Mouse (Mus musculus) megakaryocyte, adult 5-6 weeks (primary cell): ENCODE data around the gene Selenbp1. TPM values are rescaled to one million over a fixed set of nuclear protein-coding genes. Genes with fewer than 3 reads are reported as not detected.
"Not testable (repeated sequence)": the region's sequence is repeated elsewhere in the genome, so short reads cannot be mapped to it uniquely, and the experiment has no call there.

ENCODE experiments used
- ATAC-seq: 2 replicates; pipeline ENCODE4 v1.8.0; 2016; ENCODE audit warnings: mild to moderate bottlenecking, inconsistent platforms; ENCODE audit not compliant: poor library complexity, severe bottlenecking
- total RNA-seq, 2 experiments: library from RNA; stranded (forward) in 1 of 2; stranded (reverse) in 1 of 2; fragments of 153-499, 151-499 nt in 1 of 2; fragments of 221-1000, 200-1000 nt in 1 of 2; gene quantifications; 2 replicates each; pipeline versions ENCODE4 v1.2.3 to v1.2.4; 2015 to 2017

The Selenbp1 gene
- total RNA-seq, 2 experiments from 2014 or later, result 22.8 to 27.9 TPM

- not testable (repeated sequence) for ATAC-seq
These were observed 1.3 kb upstream of the Selenbp1 start for GRCm38 (mm10) chr3:94931427-94932082.

GRCm38 (mm10) chr3:94932279-94932678, 577 bp upstream of the Selenbp1 start:
- not testable (repeated sequence) for ATAC-seq

- ATAC-seq, result not testable (repeated sequence)
These were observed 748 bp downstream of the Selenbp1 start for GRCm38 (mm10) chr3:94933604-94934003.

GRCm38 (mm10) chr3:94934564-94934963, 1.7 kb downstream of the Selenbp1 start:
- not testable (repeated sequence) for ATAC-seq

GRCm38 (mm10) chr3:94935332-94935731, 2.5 kb downstream of the Selenbp1 start:
- ATAC-seq, result not testable (repeated sequence)

- not testable (repeated sequence) for ATAC-seq
These were observed 3.3 kb downstream of the Selenbp1 start for GRCm38 (mm10) chr3:94936147-94936546.

GRCm38 (mm10) chr3:94937194-94937593, 4.3 kb downstream of the Selenbp1 start:
- ATAC-seq, result not testable (repeated sequence)

- ATAC-seq, result not testable (repeated sequence)
These were observed 7.2 kb downstream of the Selenbp1 start for GRCm38 (mm10) chr3:94940033-94940432.

- peak; percentile 52 for ATAC-seq
These were observed 9.5 kb downstream of the Selenbp1 start for GRCm38 (mm10) chr3:94942211-94942967.

GRCm38 (mm10) chr3:94943706-94944105, 10.8 kb downstream of the Selenbp1 start:
- peak; percentile 71 for ATAC-seq

GRCm38 (mm10) chr3:94948066-94948614, 15.3 kb downstream of the Selenbp1 start:
- 0 out of 2 replicates have a peak, but pooled peaks have one; percentile 28 for ATAC-seq

GRCm38 (mm10) chr3:94949645-94950044, 16.8 kb downstream of the Selenbp1 start:
- no peak for ATAC-seq

GRCm38 (mm10) chr3:94952806-94953205, 19.9 kb downstream of the Selenbp1 start:
- peak; percentile 47 for ATAC-seq

GRCm38 (mm10) chr3:94953384-94953763, 20.5 kb downstream of the Selenbp1 start:
- no peak for ATAC-seq

GRCm38 (mm10) chr3:94953764-94954616, 21.1 kb downstream of the Selenbp1 start, which contains the start of gene Rfx5:
TSS of gene Rfx5 (plus strand) at chr3:94954075.
- ATAC-seq, result peak; percentile 93

- ATAC-seq, result no peak
These were observed 25.4 kb downstream of the Selenbp1 start for GRCm38 (mm10) chr3:94958295-94958694.

- ATAC-seq, result no peak
These were observed 27.0 kb downstream of the Selenbp1 start for GRCm38 (mm10) chr3:94959871-94960270.

- ATAC-seq, result no peak
These were observed 27.5 kb downstream of the Selenbp1 start for GRCm38 (mm10) chr3:94960322-94960721.

GRCm38 (mm10) chr3:94964989-94965388, 32.1 kb downstream of the Selenbp1 start:
- ATAC-seq, result no peak

GRCm38 (mm10) chr3:94965878-94966277, 33.0 kb downstream of the Selenbp1 start:
- no peak for ATAC-seq

- no peak for ATAC-seq
These were observed 39.7 kb downstream of the Selenbp1 start for GRCm38 (mm10) chr3:94972552-94972951.
